Mouse (Mus musculus) lung, postnatal 0 days (tissue): ENCODE measurements at regions not wholly inside any gene's neighbourhood (a gene's known extent, or its start where the extent isn't known, plus 50 kb on each side); places are given as distances from the start of the nearest gene placed in this dataset.
A peak's percentile ranks its signal among the peaks of the same experiment; 100 is the strongest.

ENCODE experiments used
- ATAC-seq: fragments of 200-750 bp; cut with Nextera tagmentation; 2 replicates; pipeline ENCODE4 v1.8.0; 2017; ENCODE audit warnings: moderate library complexity
- DNase-seq: peaks from one replicate; pipeline ENCODE4 v3.0.0-alpha.2; 2016; ENCODE audit warnings: low spot score
- H3K27ac ChIP-seq: fragments of 300-500 bp; sonication (generic); 2 replicates; pipeline ENCODE4 v1.5.1; 2014; ENCODE audit warnings: antibody characterized with exemption, mild to moderate bottlenecking, low read length, mixed read lengths
- H3K27me3 ChIP-seq: fragments of 300-500 bp; sonication (generic); replicated peaks from 2 replicates; pipeline ENCODE4 v1.6.1; 2014; ENCODE audit warnings: low read length, mixed read lengths; ENCODE audit not compliant: insufficient read depth
- H3K36me3 ChIP-seq: fragments of 300-500 bp; sonication (generic); 2 replicates; pipeline ENCODE4 v1.6.1; 2014; ENCODE audit warnings: low read length, mixed read lengths; ENCODE audit not compliant: insufficient read depth
- H3K4me1 ChIP-seq: fragments of 300-500 bp; sonication (generic); 2 replicates; pipeline ENCODE4 v1.6.1; 2014; ENCODE audit warnings: antibody characterized with exemption, low read depth, low read length, mixed read lengths; ENCODE audit not compliant: insufficient read depth
- H3K4me2 ChIP-seq: fragments of 300-500 bp; sonication (generic); replicated peaks from 2 replicates; pipeline ENCODE4 v1.6.1; 2014; ENCODE audit warnings: low read depth, mild to moderate bottlenecking, low read length, moderate library complexity, mixed read lengths
- H3K4me3 ChIP-seq: fragments of 300-500 bp; sonication (generic); 2 replicates; pipeline ENCODE4 v1.5.1; 2014; ENCODE audit warnings: low read depth, low read length
- H3K9ac ChIP-seq: fragments of 300-500 bp; sonication (generic); replicated peaks from 2 replicates; pipeline ENCODE4 v1.6.1; 2014; ENCODE audit warnings: low read depth, mild to moderate bottlenecking
- H3K9me3 ChIP-seq: fragments of 300-500 bp; sonication (generic); 2 replicates; pipeline ENCODE4 v1.6.1; 2016; ENCODE audit warnings: low read length, mixed read lengths
- CTCF ChIP-seq: IDR thresholded peaks from 2 replicates; pipeline ENCODE4 v1.5.1; 2016; ENCODE audit warnings: antibody characterized with exemption, mild to moderate bottlenecking
- EP300 ChIP-seq: IDR thresholded peaks from 2 replicates; pipeline ENCODE4 v1.6.1; 2016; ENCODE audit warnings: antibody characterized with exemption, mild to moderate bottlenecking, control low read depth
- WGBS: fragments of 180-500 bp; shearing (Covaris S2); extraction: QIAGEN DNeasy Blood & Tissue Kit; methylation state at CpG from one replicate; pipeline ENCODE4 v1.1.7; 2014; 5-methylcytosine and 5-hydroxymethylcytosine counted together

- ATAC-seq (no peak), DNase-seq (no peak)
- Histone ChIP-seq H3K4me1 (no peaks in the 10 kb centered on the region), H3K4me3 (no peak overlapping the region), H3K36me3 (no peaks in the 10 kb centered on the region), H3K9ac (no peak overlapping the region), H3K9me3 (no peaks in the 10 kb centered on the region), H3K27me3 (no peaks in the 10 kb centered on the region), H3K4me2 (no peak overlapping the region), H3K27ac (no peak overlapping the region)
- 30% methylated on average over 10 of the region's 10 CpGs for WGBS
- TF ChIP-seq CTCF (no peak), EP300 (no peak)
Observed at GRCm38 (mm10) chr2:157676396-157677176, 60.6 kb upstream of the Ctnnbl1 start.

GRCm38 (mm10) chr2:157677262-157677661, 59.9 kb upstream of the Ctnnbl1 start:
- H3K36me3 ChIP-seq = no peaks in the 10 kb centered on the region
- peak; percentile 16; the same call in 1 of the 2 replicates for ATAC-seq
- no peak for DNase-seq
- no peak overlapping the region for H3K27ac ChIP-seq
- H3K4me3 ChIP-seq = no peak overlapping the region
- no peaks in the 10 kb centered on the region for H3K4me1 ChIP-seq
- H3K9ac ChIP-seq = no peak overlapping the region
- WGBS = 11% methylated on average over 7 of the region's 7 CpGs
- H3K9me3 ChIP-seq = no peaks in the 10 kb centered on the region
- no peaks in the 10 kb centered on the region for H3K27me3 ChIP-seq
- no peak overlapping the region for H3K4me2 ChIP-seq
- TF ChIP-seq CTCF = no peak
- no peak for TF ChIP-seq EP300

DNA sequence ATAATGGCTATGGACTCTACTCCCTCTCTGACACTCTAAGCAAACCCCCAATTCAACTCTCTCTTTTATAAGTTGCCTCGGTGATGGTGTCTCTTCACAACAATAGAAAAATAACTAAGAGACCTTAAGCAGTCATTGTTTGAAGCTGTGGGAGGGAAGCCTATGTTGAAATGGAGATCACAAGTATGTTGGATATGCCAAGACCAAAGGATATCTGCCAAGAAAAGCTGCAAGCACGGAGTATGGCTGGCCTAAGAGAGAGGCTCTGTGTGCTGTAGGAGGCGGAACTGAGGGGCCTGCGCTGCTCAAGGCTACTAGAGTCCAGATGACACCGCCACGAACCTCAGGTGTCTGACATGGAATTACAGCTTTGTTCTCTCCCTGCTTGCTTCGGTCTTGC, 55.3 kb upstream of the Ctnnbl1 start:
- ATAC-seq = no peak
- no peaks in the 10 kb centered on the region for H3K27me3 ChIP-seq

More for the DNA sequence above, 55.3 kb upstream of the Ctnnbl1 start:
- H3K4me1 ChIP-seq = no peaks in the 10 kb centered on the region
- no peak overlapping the region for H3K9ac ChIP-seq
- H3K27ac ChIP-seq = no peak overlapping the region
- 79% methylated on average over 7 of the region's 7 CpGs for WGBS
- no peaks in the 10 kb centered on the region for H3K9me3 ChIP-seq
- H3K4me2 ChIP-seq = no peak overlapping the region
- DNase-seq = no peak
- no peak for TF ChIP-seq CTCF
- TF ChIP-seq EP300 = no peak
- no peaks in the 10 kb centered on the region for H3K36me3 ChIP-seq
- no peak overlapping the region for H3K4me3 ChIP-seq
